Mouse (Mus musculus): ENCODE results near the gene Ctsd. TPM values are rescaled to one million over a fixed set of nuclear protein-coding genes. Genes with fewer than 3 reads are reported as not detected.

Gene Ctsd
- polyA plus RNA-seq, 1 experiment: 405 TPM

DNA sequence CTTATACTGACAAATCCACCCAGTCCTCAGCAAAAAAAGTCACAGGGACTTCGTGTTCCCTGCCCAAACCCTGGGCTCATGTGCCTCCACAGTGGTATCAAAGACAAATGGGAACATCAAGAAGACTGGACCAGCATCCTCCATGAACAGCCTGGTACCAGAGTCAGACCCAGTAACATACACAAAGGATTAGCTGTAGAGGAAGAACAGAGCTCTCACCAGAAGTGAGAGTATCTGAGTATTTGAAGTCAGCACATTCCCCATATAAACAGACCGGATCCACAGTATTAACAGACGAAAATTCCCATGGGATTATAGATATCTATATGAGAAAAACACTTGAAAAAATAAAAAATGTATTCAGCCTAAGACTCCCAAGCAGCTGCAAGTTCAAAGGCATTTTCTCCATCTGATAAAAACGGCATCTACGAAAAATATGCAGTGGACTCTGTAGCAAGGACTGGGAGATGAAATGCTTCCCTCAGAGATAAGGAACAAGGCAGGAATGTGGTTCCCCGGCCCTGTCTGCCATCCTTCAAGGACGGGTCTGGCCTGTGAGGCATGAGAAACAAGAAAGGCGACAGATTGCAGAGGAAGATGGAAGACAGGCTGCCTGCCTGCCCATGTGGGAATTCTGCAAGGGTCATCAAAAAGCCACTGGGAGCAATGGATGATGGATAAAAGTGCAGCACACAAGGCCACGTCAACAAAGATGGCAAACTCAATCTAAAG is 61.0 kb downstream of the Ctsd start:
- Histone ChIP-seq H3K4me1 (ENCODE audit: control insufficient read depth, insufficient read depth, low read length) (no peaks in the 10 kb centered on the region; the same call in 1 of the 2 replicates), H3K27ac (ENCODE audit: insufficient read depth, low read length) (no peak overlapping the region), H3K27me3 (ENCODE audit: control insufficient read depth, insufficient read depth, low read length) (no peaks in the 10 kb centered on the region), H3K4me3 (replicated peaks; ENCODE audit: insufficient read depth, low read depth, low read length) (no peak overlapping the region)
- 71% methylated on average over 9 of the region's 9 CpGs for WGBS
- DNase-seq: no peak
- TF ChIP-seq CTCF (IDR thresholded peaks at IDR 0.05; ENCODE audit: borderline replicate concordance, insufficient read depth, low read depth, low read length): no peak
- TF ChIP-seq POLR2A (IDR thresholded peaks at IDR 0.05; ENCODE audit: borderline replicate concordance, insufficient read depth, low read length): no peak

Other genes starting within 250 kb of the Ctsd start
- not detected in 2 replicates for gene Gm45337, start 243.4 kb downstream of the Ctsd start, polyA plus RNA-seq (2012; rRNA removed)
- gene Gm29735, start 230.9 kb downstream of the Ctsd start, polyA plus RNA-seq (2012; rRNA removed): not detected in 2 replicates
- gene Gm4553, start 222.3 kb downstream of the Ctsd start, polyA plus RNA-seq (2012; rRNA removed): not detected in 2 replicates
- not detected in 2 replicates for gene Krtap5-2, start 212.0 kb downstream of the Ctsd start, polyA plus RNA-seq (2012; rRNA removed)
- gene Gm10153, start 197.6 kb downstream of the Ctsd start, polyA plus RNA-seq (2012; rRNA removed): not detected in 2 replicates
- gene Krtap5-3, start 186.7 kb downstream of the Ctsd start, polyA plus RNA-seq (2012; rRNA removed): not detected in 2 replicates
- 0.16 TPM in 1 of 2 replicates, not detected in the other for gene Gm7579, start 176.2 kb downstream of the Ctsd start, polyA plus RNA-seq (2012; rRNA removed)
- not detected in 2 replicates for gene Krtap5-5, start 158.1 kb downstream of the Ctsd start, polyA plus RNA-seq (2012; rRNA removed)
- not detected in 2 replicates for gene Gm40460, start 147.0 kb downstream of the Ctsd start, polyA plus RNA-seq (2012; rRNA removed)
- gene Gm2431, start 129.7 kb downstream of the Ctsd start, polyA plus RNA-seq (2012; rRNA removed): not detected in 2 replicates
- gene Gm4559, start 113.7 kb downstream of the Ctsd start, polyA plus RNA-seq (2012; rRNA removed): not detected in 2 replicates
- not detected in 2 replicates for gene Krtap5-1, start 90.9 kb downstream of the Ctsd start, polyA plus RNA-seq (2012; rRNA removed)
- not detected in 2 replicates for gene Krtap5-4, start 84.5 kb downstream of the Ctsd start, polyA plus RNA-seq (2012; rRNA removed)
- gene Ifitm10, start 14.3 kb downstream of the Ctsd start, polyA plus RNA-seq (2012; rRNA removed): 175 and 183 TPM in 2 replicates
- 1.00 and 1.0 TPM in 2 replicates for gene Gm49369, start 5.4 kb downstream of the Ctsd start, polyA plus RNA-seq (2012; rRNA removed)
- gene Syt8, start 46.8 kb upstream of the Ctsd start, polyA plus RNA-seq (2012; rRNA removed): not detected in 2 replicates
- 0.52 TPM in 1 of 2 replicates, not detected in the other for gene Tnni2, start 53.8 kb upstream of the Ctsd start, polyA plus RNA-seq (2012; rRNA removed)
- gene Lsp1, start 72.8 kb upstream of the Ctsd start, polyA plus RNA-seq (2012; rRNA removed): 4.2 and 5.9 TPM in 2 replicates
- gene Tnnt3, start 110.8 kb upstream of the Ctsd start, polyA plus RNA-seq (2012; rRNA removed): 0.39 and 0.65 TPM in 2 replicates
- gene Mrpl23, start 144.6 kb upstream of the Ctsd start, polyA plus RNA-seq (2012; rRNA removed): 81.9 and 87.2 TPM in 2 replicates